Mouse (Mus musculus): ENCODE measurements around the gene Arl9. TPM values are rescaled to one million over a fixed set of nuclear protein-coding genes. Genes with fewer than 3 reads are reported as not detected.
A peak's percentile ranks its signal among the peaks of the same experiment; 100 is the strongest.
"Not testable (repeated sequence)": the region's sequence is repeated elsewhere in the genome, so short reads cannot be mapped to it uniquely, and the experiment has no call there.

The Arl9 gene
- polyA plus RNA-seq, 1 experiment from 2014 or later, result not detected

GRCm38 (mm10) chr5:76964651-76965050 is 39.2 kb upstream of the Arl9 start:
- 92% methylated on average over 3 of the region's 3 CpGs for WGBS
- no peak for DNase-seq (ENCODE audit: low spot score)
- Histone ChIP-seq H3K27ac (replicated peaks) (no peak overlapping the region), H3K27me3 (ENCODE audit: control insufficient read depth, insufficient read depth, low read length) (no peaks in the 10 kb centered on the region), H3K9ac (ENCODE audit: low read length) (no peak overlapping the region), H3K4me3 (ENCODE audit: low read depth, low read length) (no peak overlapping the region), H3K4me1 (replicated peaks; ENCODE audit: control insufficient read depth, insufficient read depth) (no peaks in the 10 kb centered on the region), H3K4me2 (replicated peaks; ENCODE audit: low read depth) (no peak overlapping the region), H3K36me3 (ENCODE audit: control insufficient read depth, insufficient read depth, low read length) (peaks cover 15% of the 10 kb centered on the region), H3K9me3 (ENCODE audit: control insufficient read depth, low read length) (no peaks in the 10 kb centered on the region)
- no peak for ATAC-seq (ENCODE audit: low FRiP score, low TSS enrichment)
- TF ChIP-seq EP300 (optimal IDR thresholded peaks at IDR 0.05) (no peak), CTCF (IDR thresholded peaks at IDR 0.05; ENCODE audit: low read depth) (peak; percentile 53)

GRCm38 (mm10) chr5:76969250-76969649 is 34.6 kb upstream of the Arl9 start:
- no peak overlapping the region for H3K4me3 ChIP-seq (ENCODE audit: low read depth, low read length)
- H3K27me3 ChIP-seq (ENCODE audit: control insufficient read depth, insufficient read depth, low read length), result no peaks in the 10 kb centered on the region
- H3K4me1 ChIP-seq (replicated peaks; ENCODE audit: control insufficient read depth, insufficient read depth), result no peaks in the 10 kb centered on the region
- H3K27ac ChIP-seq (replicated peaks), result no peak overlapping the region
- 52% methylated on average over 5 of the region's 5 CpGs for WGBS
- no peak overlapping the region for H3K9ac ChIP-seq (ENCODE audit: low read length)
- no peak overlapping the region for H3K4me2 ChIP-seq (replicated peaks; ENCODE audit: low read depth)
- no peak for DNase-seq (ENCODE audit: low spot score)
- TF ChIP-seq EP300 (optimal IDR thresholded peaks at IDR 0.05) (no peak), CTCF (IDR thresholded peaks at IDR 0.05; ENCODE audit: low read depth) (no peak)
- no peaks in the 10 kb centered on the region for H3K9me3 ChIP-seq (ENCODE audit: control insufficient read depth, low read length)
- ATAC-seq (ENCODE audit: low FRiP score, low TSS enrichment), result no peak
- H3K36me3 ChIP-seq (ENCODE audit: control insufficient read depth, insufficient read depth, low read length), result 0 out of 2 replicates have a peak, but pooled peaks cover 6% of the 10 kb centered on the region

GRCm38 (mm10) chr5:76971115-76971514 is 32.7 kb upstream of the Arl9 start:
- H3K4me1 ChIP-seq (replicated peaks; ENCODE audit: control insufficient read depth, insufficient read depth); DNase-seq (ENCODE audit: low spot score); H3K36me3 ChIP-seq (ENCODE audit: control insufficient read depth, insufficient read depth, low read length); ATAC-seq (ENCODE audit: low FRiP score, low TSS enrichment); H3K27ac ChIP-seq (replicated peaks); H3K9ac ChIP-seq (ENCODE audit: low read length); H3K27me3 ChIP-seq (ENCODE audit: control insufficient read depth, insufficient read depth, low read length); H3K9me3 ChIP-seq (ENCODE audit: control insufficient read depth, low read length); H3K4me2 ChIP-seq (replicated peaks; ENCODE audit: low read depth); H3K4me3 ChIP-seq (ENCODE audit: low read depth, low read length): not testable (repeated sequence)
- WGBS, result 55% methylated on average over 1 of the region's 1 CpGs

DNA sequence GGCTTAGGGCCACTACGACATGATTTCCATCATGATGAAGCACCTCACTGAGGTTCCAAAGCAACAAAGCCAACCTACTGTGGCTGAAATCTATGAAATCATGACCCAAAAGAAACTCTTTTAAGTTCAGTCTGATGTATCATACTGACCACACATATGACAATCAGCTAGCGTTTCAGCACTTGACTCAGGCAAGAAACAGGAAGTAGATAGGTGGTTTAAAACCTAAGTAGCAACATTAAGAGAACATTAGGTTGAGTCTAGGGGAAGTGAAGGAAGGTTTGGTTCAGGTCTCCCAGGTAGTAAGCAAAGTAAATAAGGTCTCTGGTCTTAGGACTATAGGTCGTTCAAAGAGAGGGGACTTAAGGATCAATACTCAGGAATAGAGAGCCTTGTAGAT is 30.4 kb upstream of the Arl9 start:
- Histone ChIP-seq H3K27ac (replicated peaks) (no peak overlapping the region), H3K9me3 (ENCODE audit: control insufficient read depth, low read length) (no peaks in the 10 kb centered on the region), H3K4me2 (replicated peaks; ENCODE audit: low read depth) (peak overlapping the region; percentile 74), H3K4me3 (ENCODE audit: low read depth, low read length) (no peak overlapping the region), H3K36me3 (ENCODE audit: control insufficient read depth, insufficient read depth, low read length) (peaks cover 3% of the 10 kb centered on the region; the same call in 1 of the 2 replicates), H3K27me3 (ENCODE audit: control insufficient read depth, insufficient read depth, low read length) (no peaks in the 10 kb centered on the region), H3K4me1 (replicated peaks; ENCODE audit: control insufficient read depth, insufficient read depth) (no peaks in the 10 kb centered on the region; the same call in 1 of the 2 replicates), H3K9ac (ENCODE audit: low read length) (no peak overlapping the region)
- DNase-seq (ENCODE audit: low spot score) (no peak), ATAC-seq (ENCODE audit: low FRiP score, low TSS enrichment) (peak; percentile 9; the same call in 1 of the 2 replicates)
- WGBS, result 60% methylated on average over 3 of the region's 3 CpGs
- no peak for TF ChIP-seq EP300 (optimal IDR thresholded peaks at IDR 0.05)
- TF ChIP-seq CTCF (IDR thresholded peaks at IDR 0.05; ENCODE audit: low read depth), result no peak

GRCm38 (mm10) chr5:76974207-76974553 is 29.7 kb upstream of the Arl9 start:
- H3K9me3 ChIP-seq (ENCODE audit: control insufficient read depth, low read length), result no peaks in the 10 kb centered on the region
- ATAC-seq (ENCODE audit: low FRiP score, low TSS enrichment) (no peak; the same call in 1 of the 2 replicates), DNase-seq (ENCODE audit: low spot score) (no peak)
- peak overlapping the region; percentile 35; the same call in 1 of the 2 replicates for H3K27ac ChIP-seq (replicated peaks)
- peak overlapping the region; percentile 74 for H3K4me2 ChIP-seq (replicated peaks; ENCODE audit: low read depth)
- no peak for TF ChIP-seq CTCF (IDR thresholded peaks at IDR 0.05; ENCODE audit: low read depth)
- no peak for TF ChIP-seq EP300 (optimal IDR thresholded peaks at IDR 0.05)
- no peaks in the 10 kb centered on the region for H3K27me3 ChIP-seq (ENCODE audit: control insufficient read depth, insufficient read depth, low read length)
- no peaks in the 10 kb centered on the region; the same call in 1 of the 2 replicates for H3K36me3 ChIP-seq (ENCODE audit: control insufficient read depth, insufficient read depth, low read length)
- peak overlapping the region; percentile 95 for H3K9ac ChIP-seq (ENCODE audit: low read length)
- no peaks in the 10 kb centered on the region; the same call in 1 of the 2 replicates for H3K4me1 ChIP-seq (replicated peaks; ENCODE audit: control insufficient read depth, insufficient read depth)
- H3K4me3 ChIP-seq (ENCODE audit: low read depth, low read length), result peak overlapping the region; percentile 93
- WGBS, result 2% methylated on average over 17 of the region's 17 CpGs

DNA sequence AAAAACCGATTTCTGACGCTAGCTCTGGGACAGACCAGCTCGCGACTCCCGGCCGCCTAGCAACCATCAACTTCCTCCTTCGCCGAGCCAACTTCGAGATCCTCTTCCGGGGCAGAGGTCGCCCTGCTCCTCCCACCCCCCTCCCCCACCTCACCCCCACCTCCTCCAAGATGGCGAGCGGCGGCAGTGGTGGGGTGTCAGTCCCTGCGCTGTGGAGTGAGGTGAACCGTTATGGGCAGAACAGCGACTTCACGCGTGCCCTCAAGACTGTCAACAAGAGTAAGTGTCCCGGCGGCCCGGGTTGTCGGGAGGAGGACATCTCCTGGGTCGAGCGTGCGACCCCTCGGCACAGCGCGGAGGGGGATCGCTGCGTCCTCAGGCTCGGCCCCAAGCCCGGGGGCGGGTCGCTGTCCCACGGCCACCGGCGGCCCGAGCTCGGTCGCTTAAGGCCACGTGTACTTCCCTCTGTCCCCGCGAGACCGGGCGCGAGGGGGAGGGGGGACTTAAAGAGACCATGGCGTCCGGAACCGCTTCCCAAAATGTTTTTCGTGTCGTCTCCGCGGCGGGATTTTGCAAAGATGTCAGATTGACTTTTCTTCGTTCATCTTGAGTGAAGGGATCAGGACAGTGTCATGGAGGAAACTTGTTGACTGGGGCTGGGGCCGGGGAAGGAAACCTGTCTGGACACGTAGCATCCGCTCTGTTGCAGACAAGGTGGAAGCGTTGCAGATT is 29.1 kb upstream of the Arl9 start, which contains the start of gene Srp72:
Gene Srp72, plus strand, starts transcription at position 130 of the 732 bp plus-strand sequence.
- under 1% methylated on average over 52 of the region's 60 CpGs for WGBS
- Histone ChIP-seq H3K4me3 (ENCODE audit: low read depth, low read length) (peak within 1 kb of the TSS; percentile 93), H3K27me3 (ENCODE audit: control insufficient read depth, insufficient read depth, low read length) (no peaks in the 10 kb centered on the region), H3K9ac (ENCODE audit: low read length) (peak within 1 kb of the TSS; percentile 95), H3K27ac (replicated peaks) (peak within 1 kb of the TSS; percentile 96), H3K4me1 (replicated peaks; ENCODE audit: control insufficient read depth, insufficient read depth) (no peaks in the 10 kb centered on the region; the same call in 1 of the 2 replicates), H3K9me3 (ENCODE audit: control insufficient read depth, low read length) (no peaks in the 10 kb centered on the region), H3K36me3 (ENCODE audit: control insufficient read depth, insufficient read depth, low read length) (peaks cover 4% of the 10 kb centered on the region), H3K4me2 (replicated peaks; ENCODE audit: low read depth) (peak within 1 kb of the TSS; percentile 74)
- DNase-seq (ENCODE audit: low spot score) (peak; percentile 93), ATAC-seq (ENCODE audit: low FRiP score, low TSS enrichment) (peak; percentile 93)
- TF ChIP-seq CTCF (IDR thresholded peaks at IDR 0.05; ENCODE audit: low read depth) (peak; percentile 8; the same call in 1 of the 2 replicates), EP300 (optimal IDR thresholded peaks at IDR 0.05) (no peak)
